Mouse (Mus musculus) embryonic facial prominence, embryonic 15.5 days (tissue): ENCODE results near the gene Chchd1. TPM values are rescaled to one million over a fixed set of nuclear protein-coding genes. Genes with fewer than 3 reads are reported as not detected.

ENCODE experiments used
- ATAC-seq: fragments of 200-750 bp; cut with Nextera tagmentation; 2 replicates; pipeline ENCODE4 v1.8.0; 2017; ENCODE audit warnings: low read depth, moderate TSS enrichment; ENCODE audit not compliant: insufficient number of reproducible peaks, low FRiP score, low TSS enrichment
- H3K27ac ChIP-seq: fragments of 300-500 bp; sonication (generic); replicated peaks from 2 replicates; pipeline ENCODE4 v1.5.1; 2015; ENCODE audit warnings: mild to moderate bottlenecking, inconsistent platforms
- H3K27me3 ChIP-seq: fragments of 300-500 bp; sonication (generic); 2 replicates; pipeline ENCODE4 v1.6.1; 2015; ENCODE audit warnings: inconsistent platforms
- H3K36me3 ChIP-seq: fragments of 300-500 bp; sonication (generic); 2 replicates; pipeline ENCODE4 v1.6.1; 2015; ENCODE audit warnings: mild to moderate bottlenecking, inconsistent platforms
- H3K4me1 ChIP-seq: fragments of 300-500 bp; sonication (generic); 2 replicates; pipeline ENCODE4 v1.6.1; 2015; ENCODE audit warnings: inconsistent platforms
- H3K4me2 ChIP-seq: fragments of 300-500 bp; sonication (generic); replicated peaks from 2 replicates; pipeline ENCODE4 v1.6.1; 2015; ENCODE audit warnings: mild to moderate bottlenecking, inconsistent platforms
- H3K4me3 ChIP-seq: fragments of 300-500 bp; sonication (generic); replicated peaks from 2 replicates; pipeline ENCODE4 v1.5.1; 2015; ENCODE audit warnings: mild to moderate bottlenecking, inconsistent platforms
- H3K9ac ChIP-seq: fragments of 300-500 bp; sonication (generic); 2 replicates; pipeline ENCODE4 v1.6.1; 2015; ENCODE audit warnings: inconsistent platforms
- H3K9me3 ChIP-seq: fragments of 300-500 bp; sonication (generic); replicated peaks from 2 replicates; pipeline ENCODE4 v1.6.1; 2016; ENCODE audit warnings: inconsistent platforms
- WGBS: fragments of 180-500 bp; shearing (Covaris S2); methylation state at CpG from one replicate; pipeline ENCODE4 v1.1.7; 2015; 5-methylcytosine and 5-hydroxymethylcytosine counted together
- polyA plus RNA-seq: library from polyadenylated mRNA; unstranded; fragments of >200 nt; fragmentation: Nextera tagmentation; extraction: Ambion mirVana; gene quantifications from 2 replicates; pipeline ENCODE4 v1.2.1, GENCODE M21; 2015

The Chchd1 gene
- 166 and 171 TPM in 2 replicates for polyA plus RNA-seq

GRCm38 (mm10) chr14:20702741-20703381 lies at the start of gene Chchd1:
Chchd1 (plus strand) TSS chr14:20703006.
- peak; percentile 69 for ATAC-seq
- WGBS, result under 1% methylated on average over 61 of the region's 61 CpGs

GRCm38 (mm10) chr14:20654690-20655421 lies 48.0 kb upstream of the Chchd1 start:
- Histone ChIP-seq H3K36me3 (no peaks in the 10 kb centered on the region), H3K27me3 (no peaks in the 10 kb centered on the region), H3K4me3 (no peak overlapping the region), H3K4me2 (no peak overlapping the region), H3K27ac (no peak overlapping the region), H3K9me3 (no peaks in the 10 kb centered on the region), H3K9ac (no peak overlapping the region), H3K4me1 (0 out of 2 replicates have a peak, but pooled peaks cover 4% of the 10 kb centered on the region)
- 71% methylated on average over 9 of the region's 9 CpGs for WGBS
- no peak for ATAC-seq

More at GRCm38 (mm10) chr14:20702741-20703381, at the start of gene Chchd1:
- Histone ChIP-seq H3K9ac (peak within 1 kb of the TSS; percentile 86), H3K4me3 (peak within 1 kb of the TSS; percentile 92), H3K4me2 (peak within 1 kb of the TSS; percentile 55), H3K9me3 (no peaks in the 10 kb centered on the region), H3K36me3 (0 out of 2 replicates have a peak, but pooled peaks cover 5% of the 10 kb centered on the region), H3K27me3 (no peaks in the 10 kb centered on the region), H3K27ac (peak within 1 kb of the TSS; percentile 93), H3K4me1 (peaks cover 26% of the 10 kb centered on the region)

- no peak overlapping the region for H3K9ac ChIP-seq
- no peak for ATAC-seq
- H3K36me3 ChIP-seq, result no peaks in the 10 kb centered on the region
- 55% methylated on average over 9 of the region's 9 CpGs for WGBS
- no peaks in the 10 kb centered on the region for H3K27me3 ChIP-seq
- H3K27ac ChIP-seq, result no peak overlapping the region
- H3K4me1 ChIP-seq, result peaks cover 10% of the 10 kb centered on the region
- no peak overlapping the region for H3K4me2 ChIP-seq
- no peaks in the 10 kb centered on the region for H3K9me3 ChIP-seq
- no peak overlapping the region for H3K4me3 ChIP-seq
These were observed 47.1 kb upstream of the Chchd1 start for GRCm38 (mm10) chr14:20655731-20656130.

DNA sequence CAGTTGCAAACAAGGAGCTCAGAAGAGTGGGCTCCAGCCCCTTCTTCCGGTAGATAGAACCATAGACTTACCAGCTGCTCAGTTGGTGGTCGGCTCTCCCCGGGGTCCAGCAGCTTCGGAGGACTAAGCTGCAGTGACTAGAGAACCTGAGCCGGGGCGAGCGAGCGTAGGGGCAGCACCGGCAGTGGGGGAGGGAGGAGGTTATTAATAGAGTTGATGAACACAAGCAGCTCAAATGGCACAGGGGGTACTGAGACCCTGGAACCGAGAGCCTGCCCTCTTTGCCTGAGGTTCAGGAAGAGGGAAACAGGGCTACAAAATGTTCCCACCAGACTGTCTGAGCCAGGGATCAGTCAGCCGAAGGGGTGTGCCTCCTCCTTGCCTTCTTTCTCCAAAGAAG lies 46.4 kb upstream of the Chchd1 start, which contains the start of gene Myoz1:
Myoz1 (minus strand) TSS at position 180 of the 400 bp plus-strand sequence.
- Histone ChIP-seq H3K27me3 (no peaks in the 10 kb centered on the region), H3K4me3 (no peak within 1 kb of the TSS), H3K4me1 (peaks cover 11% of the 10 kb centered on the region), H3K36me3 (no peaks in the 10 kb centered on the region), H3K27ac (no peak within 1 kb of the TSS), H3K9me3 (no peaks in the 10 kb centered on the region), H3K4me2 (no peak within 1 kb of the TSS), H3K9ac (no peak within 1 kb of the TSS)
- WGBS, result 32% methylated on average over 11 of the region's 11 CpGs
- ATAC-seq, result no peak

GRCm38 (mm10) chr14:20658326-20658725 lies 44.5 kb upstream of the Chchd1 start:
- H3K4me1 ChIP-seq, result peaks cover 21% of the 10 kb centered on the region
- ATAC-seq, result no peak
- no peak overlapping the region for H3K4me2 ChIP-seq

DNA sequence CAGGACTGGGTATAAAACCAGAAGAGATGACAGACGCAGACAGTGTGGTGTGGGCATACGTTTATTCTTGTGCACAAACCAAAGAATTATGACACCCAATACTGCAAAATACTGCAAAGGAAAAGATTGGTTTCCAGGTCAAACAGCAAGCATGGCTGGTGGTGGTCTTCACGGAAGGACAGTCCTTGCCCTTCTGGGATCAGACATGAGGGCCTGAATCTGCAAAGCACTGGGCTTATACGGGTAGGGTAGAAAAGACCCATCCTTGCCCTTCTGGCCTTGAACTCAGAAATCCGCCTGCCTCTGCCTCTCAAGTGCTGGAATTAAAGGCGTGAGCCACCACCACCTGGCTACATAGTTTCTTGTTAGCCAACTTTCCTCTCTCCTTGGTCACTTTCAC lies 43.9 kb upstream of the Chchd1 start:
- 83% methylated on average over 6 of the region's 6 CpGs for WGBS
- H3K36me3 ChIP-seq, result no peaks in the 10 kb centered on the region
- no peak overlapping the region for H3K4me3 ChIP-seq
- H3K27ac ChIP-seq, result no peak overlapping the region
- H3K4me1 ChIP-seq, result peaks cover 21% of the 10 kb centered on the region
- H3K27me3 ChIP-seq, result 0 out of 2 replicates have a peak, but pooled peaks cover 4% of the 10 kb centered on the region
- H3K4me2 ChIP-seq, result no peak overlapping the region
- H3K9me3 ChIP-seq, result no peaks in the 10 kb centered on the region
- no peak for ATAC-seq
- no peak overlapping the region for H3K9ac ChIP-seq

More at GRCm38 (mm10) chr14:20658326-20658725, 44.5 kb upstream of the Chchd1 start:
- H3K4me3 ChIP-seq, result no peak overlapping the region
- H3K9ac ChIP-seq, result no peak overlapping the region
- no peaks in the 10 kb centered on the region for H3K9me3 ChIP-seq
- H3K36me3 ChIP-seq, result no peaks in the 10 kb centered on the region
- H3K27ac ChIP-seq, result no peak overlapping the region
- H3K27me3 ChIP-seq, result 0 out of 2 replicates have a peak, but pooled peaks cover 4% of the 10 kb centered on the region

DNA sequence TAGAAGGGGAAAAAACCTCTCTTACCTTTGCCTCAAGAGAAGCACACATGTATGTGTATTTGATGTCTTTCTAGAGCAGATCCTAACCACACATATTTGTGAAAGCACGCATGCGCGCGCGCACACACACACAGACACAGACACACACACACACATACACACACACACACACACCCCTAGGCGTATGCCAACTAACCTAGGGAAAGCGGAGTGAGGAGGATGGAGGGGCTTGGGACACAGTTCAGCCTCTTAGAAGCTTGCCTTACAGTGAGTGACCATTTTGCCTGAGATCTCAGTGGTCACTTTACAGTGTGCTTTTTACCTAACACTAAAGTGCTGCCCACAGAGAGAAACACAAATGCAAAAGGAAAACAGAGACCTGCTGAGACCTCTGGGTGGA lies 43.1 kb upstream of the Chchd1 start:
- no peak overlapping the region for H3K27ac ChIP-seq
- 0 out of 2 replicates have a peak, but pooled peaks cover 4% of the 10 kb centered on the region for H3K27me3 ChIP-seq
- no peaks in the 10 kb centered on the region for H3K9me3 ChIP-seq
- WGBS, result 99% methylated on average over 7 of the region's 7 CpGs
- no peaks in the 10 kb centered on the region for H3K36me3 ChIP-seq
- H3K4me1 ChIP-seq, result peaks cover 21% of the 10 kb centered on the region
- no peak for ATAC-seq
- H3K4me2 ChIP-seq, result no peak overlapping the region
- H3K4me3 ChIP-seq, result no peak overlapping the region
- H3K9ac ChIP-seq, result no peak overlapping the region

DNA sequence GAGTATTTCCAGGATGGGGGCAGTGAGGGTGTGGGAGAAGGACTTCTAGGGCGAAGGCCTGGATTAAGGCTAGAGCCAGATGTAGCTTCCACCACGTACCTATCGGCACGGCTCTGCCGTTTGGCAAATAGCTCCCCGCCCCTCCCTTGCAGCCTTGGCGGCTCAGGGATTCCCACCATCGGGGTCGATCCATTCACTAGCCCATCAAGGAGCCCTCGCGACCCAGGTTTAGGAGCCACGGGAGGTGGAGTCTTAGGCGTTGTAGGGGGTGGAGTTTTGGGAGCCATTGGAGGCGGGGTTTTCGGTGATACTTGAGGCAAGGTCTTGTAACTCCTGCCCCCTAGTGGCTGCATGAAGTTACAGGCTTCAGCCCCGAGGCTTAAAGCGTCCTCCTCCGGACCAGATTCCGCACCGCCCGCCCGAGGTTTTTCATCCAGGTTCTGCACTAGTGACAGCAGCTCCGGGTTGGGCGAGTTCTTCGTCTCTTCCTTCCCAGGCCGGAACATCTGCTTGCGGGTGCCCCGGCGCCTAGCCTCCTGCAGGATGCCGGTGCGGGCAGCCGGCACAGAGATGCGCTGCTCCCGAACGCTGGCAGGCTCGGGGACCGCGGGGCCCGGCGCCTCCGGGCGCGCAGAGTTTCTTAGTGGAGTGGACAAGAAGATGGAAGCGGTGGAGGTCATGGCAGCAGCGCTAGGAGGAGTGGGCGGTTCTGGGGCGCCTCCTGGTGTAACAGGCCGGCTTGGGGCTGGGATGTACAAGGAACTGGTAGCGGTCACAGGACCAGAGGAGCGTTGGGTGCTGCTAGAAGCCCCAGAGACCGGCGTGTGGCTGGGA lies 41.8 kb upstream of the Chchd1 start:
- Histone ChIP-seq H3K27ac (peak overlapping the region; percentile 96), H3K4me1 (peaks cover 21% of the 10 kb centered on the region), H3K4me3 (peak overlapping the region; percentile 75), H3K27me3 (0 out of 2 replicates have a peak, but pooled peaks cover 4% of the 10 kb centered on the region), H3K9me3 (no peaks in the 10 kb centered on the region), H3K4me2 (peak overlapping the region; percentile 88), H3K36me3 (no peaks in the 10 kb centered on the region), H3K9ac (peak overlapping the region; percentile 78)
- WGBS, result 2% methylated on average over 52 of the region's 52 CpGs
- ATAC-seq, result peak; percentile 85

DNA sequence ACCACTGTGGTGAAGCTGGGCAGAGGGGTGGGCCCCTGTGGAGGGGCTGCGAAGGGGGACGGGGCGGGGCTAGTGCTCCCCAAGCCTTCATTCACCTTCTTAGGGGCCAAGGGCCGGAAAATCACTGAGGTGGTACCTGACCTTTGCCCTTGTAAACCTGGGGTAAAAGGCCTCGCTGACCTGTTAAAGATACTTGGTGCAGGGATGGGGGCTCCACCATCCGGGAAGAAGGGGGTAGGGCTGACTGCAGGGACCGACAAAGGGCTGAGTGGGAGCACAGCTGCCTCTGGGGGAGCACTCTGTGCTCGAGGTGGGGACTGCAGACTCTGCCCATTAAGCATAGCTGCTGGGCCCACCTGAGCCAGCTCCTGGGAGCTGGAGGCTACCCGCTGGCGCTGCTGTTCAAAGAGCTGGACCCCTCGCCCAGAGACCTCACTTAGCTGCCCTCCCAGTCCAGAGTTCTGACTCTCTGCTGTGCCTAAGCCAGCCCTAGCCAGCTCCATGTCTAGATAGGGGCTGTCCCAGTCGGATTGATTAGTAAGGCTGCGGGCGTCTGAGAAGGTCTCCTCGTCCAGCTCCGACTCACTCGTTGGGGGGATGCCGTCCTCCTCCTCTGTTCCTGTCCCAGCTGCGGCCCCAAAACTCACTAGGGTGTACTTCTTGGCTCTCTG lies 41.0 kb upstream of the Chchd1 start:
- WGBS, result 10% methylated on average over 19 of the region's 19 CpGs
- Histone ChIP-seq H3K36me3 (no peaks in the 10 kb centered on the region), H3K9me3 (no peaks in the 10 kb centered on the region), H3K27me3 (0 out of 2 replicates have a peak, but pooled peaks cover 4% of the 10 kb centered on the region), H3K4me1 (peaks cover 18% of the 10 kb centered on the region), H3K4me3 (peak overlapping the region; percentile 75), H3K4me2 (peak overlapping the region; percentile 88), H3K27ac (peak overlapping the region; percentile 96), H3K9ac (peak overlapping the region; percentile 78)
- ATAC-seq, result peak; percentile 27; the same call in 1 of the 2 replicates

DNA sequence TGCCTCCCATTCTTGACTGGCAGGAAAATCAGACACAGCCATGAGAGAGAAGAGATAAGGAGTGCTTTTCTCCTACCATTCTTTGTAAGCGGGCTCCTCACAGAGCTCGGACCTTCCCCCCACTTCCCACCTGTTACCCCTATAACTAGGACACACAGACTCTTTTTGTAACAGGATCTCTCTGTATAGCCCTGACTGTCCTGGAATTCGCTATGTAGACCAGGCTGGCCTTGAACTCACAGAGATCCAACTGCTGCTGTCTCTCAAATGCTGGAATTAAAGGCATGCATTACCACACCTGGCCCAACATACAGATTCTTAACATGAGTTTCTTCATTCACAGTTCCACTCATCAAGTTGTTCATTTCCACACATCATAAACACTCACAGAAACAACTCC lies 40.1 kb upstream of the Chchd1 start:
- H3K4me3 ChIP-seq, result peak overlapping the region; percentile 75

More for the DNA sequence above, 40.1 kb upstream of the Chchd1 start:
- Histone ChIP-seq H3K36me3 (no peaks in the 10 kb centered on the region), H3K9me3 (no peaks in the 10 kb centered on the region), H3K4me2 (peak overlapping the region; percentile 88; the same call in 1 of the 2 replicates), H3K9ac (no peak overlapping the region), H3K27ac (no peak overlapping the region), H3K4me1 (peaks cover 17% of the 10 kb centered on the region), H3K27me3 (0 out of 2 replicates have a peak, but pooled peaks cover 4% of the 10 kb centered on the region)
- WGBS, result 71% methylated on average over 3 of the region's 3 CpGs
- ATAC-seq, result no peak
